Mouse (Mus musculus): ENCODE results near the gene Epb41l4b. TPM values are rescaled to one million over a fixed set of nuclear protein-coding genes. Genes with fewer than 3 reads are reported as not detected.

Gene Epb41l4b
- polyA plus RNA-seq, 1 experiment from 2014 or later = 3.1 TPM

DNA sequence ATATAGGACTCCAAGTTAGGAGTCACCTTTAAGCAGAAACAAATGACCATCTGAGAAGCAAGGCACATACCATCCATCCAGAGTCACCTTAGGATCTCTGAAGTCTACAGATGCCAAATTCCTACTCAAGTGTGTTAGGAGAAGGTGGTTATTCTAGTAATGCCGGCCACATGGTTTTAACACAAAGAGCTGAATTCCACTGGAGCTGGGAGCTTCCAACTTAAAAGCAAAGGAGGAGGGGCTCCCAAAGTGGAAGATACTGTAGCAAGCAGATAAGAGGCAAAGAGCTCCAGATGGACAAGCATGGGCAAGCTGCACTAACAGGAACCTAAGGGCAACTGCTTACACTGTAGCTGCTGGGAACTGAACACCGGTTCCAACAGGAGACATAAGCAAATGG lies 76.3 kb downstream of the Epb41l4b start:
- Histone ChIP-seq H3K36me3 (ENCODE audit: control insufficient read depth, insufficient read depth, low read length) (0 out of 2 replicates have a peak, but pooled peaks cover 2% of the 10 kb centered on the region), H3K27me3 (ENCODE audit: control insufficient read depth, insufficient read depth, low read depth, low read length) (no peaks in the 10 kb centered on the region), H3K4me2 (ENCODE audit: low read length) (no peak overlapping the region), H3K4me3 (ENCODE audit: low read depth, low read length) (no peak overlapping the region), H3K27ac (ENCODE audit: low read length) (no peak overlapping the region), H3K9me3 (replicated peaks; ENCODE audit: control insufficient read depth, low read length, poor library complexity, severe bottlenecking) (no peaks in the 10 kb centered on the region), H3K9ac (ENCODE audit: low read depth, low read length) (no peak overlapping the region), H3K4me1 (ENCODE audit: control insufficient read depth, insufficient read depth, low read length) (no peaks in the 10 kb centered on the region)
- no peak for ATAC-seq
- WGBS = 96% methylated on average over 2 of the region's 2 CpGs

DNA sequence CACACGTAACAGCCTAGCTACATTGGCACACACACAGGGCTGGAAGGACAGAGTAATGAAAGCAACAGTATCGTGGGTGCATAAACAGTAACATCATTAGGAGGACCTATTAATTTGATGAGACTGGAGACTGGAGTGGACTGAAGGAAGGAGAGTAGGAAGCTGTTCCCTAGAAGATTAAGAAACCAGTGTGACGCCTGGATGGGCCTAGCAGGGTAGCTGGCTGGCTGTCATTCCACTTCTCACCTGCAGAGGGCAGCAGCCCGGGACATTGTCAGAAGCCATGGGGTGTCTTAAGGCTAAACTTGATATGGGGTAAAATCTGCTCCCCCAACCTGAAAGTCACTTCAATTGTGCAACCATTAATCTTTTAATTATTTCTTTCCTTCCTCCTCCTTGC lies 78.0 kb downstream of the Epb41l4b start:
- peak; percentile 57 for ATAC-seq
- Histone ChIP-seq H3K27ac (ENCODE audit: low read length) (no peak overlapping the region), H3K9me3 (replicated peaks; ENCODE audit: control insufficient read depth, low read length, poor library complexity, severe bottlenecking) (no peaks in the 10 kb centered on the region), H3K9ac (ENCODE audit: low read depth, low read length) (no peak overlapping the region), H3K36me3 (ENCODE audit: control insufficient read depth, insufficient read depth, low read length) (no peaks in the 10 kb centered on the region), H3K4me2 (ENCODE audit: low read length) (no peak overlapping the region), H3K4me3 (ENCODE audit: low read depth, low read length) (no peak overlapping the region), H3K4me1 (ENCODE audit: control insufficient read depth, insufficient read depth, low read length) (no peaks in the 10 kb centered on the region), H3K27me3 (ENCODE audit: control insufficient read depth, insufficient read depth, low read depth, low read length) (no peaks in the 10 kb centered on the region)
- 31% methylated on average over 4 of the region's 4 CpGs for WGBS

DNA sequence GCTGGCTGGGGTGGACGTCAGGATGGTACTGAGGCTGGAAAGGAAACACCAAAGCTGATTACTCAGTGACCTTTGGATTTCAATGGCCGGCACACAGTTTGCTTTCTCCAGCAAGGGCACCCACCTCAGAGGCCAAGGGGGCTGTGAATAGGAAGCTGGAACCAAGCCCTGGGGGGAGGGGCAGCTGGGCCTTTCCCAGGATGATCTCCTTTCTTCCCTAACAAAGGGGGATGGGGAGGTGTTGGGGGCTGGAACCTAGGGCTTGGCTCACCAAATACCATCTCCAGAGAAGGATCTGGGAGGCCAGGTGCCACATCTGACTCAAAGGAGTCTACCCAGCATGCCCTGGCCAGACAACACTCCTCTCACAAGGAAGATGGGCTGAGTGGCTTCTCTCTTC lies 78.4 kb downstream of the Epb41l4b start:
- Histone ChIP-seq H3K27ac (ENCODE audit: low read length) (no peak overlapping the region), H3K9ac (ENCODE audit: low read depth, low read length) (no peak overlapping the region), H3K4me1 (ENCODE audit: control insufficient read depth, insufficient read depth, low read length) (no peaks in the 10 kb centered on the region), H3K4me3 (ENCODE audit: low read depth, low read length) (no peak overlapping the region), H3K27me3 (ENCODE audit: control insufficient read depth, insufficient read depth, low read depth, low read length) (no peaks in the 10 kb centered on the region), H3K4me2 (ENCODE audit: low read length) (no peak overlapping the region), H3K36me3 (ENCODE audit: control insufficient read depth, insufficient read depth, low read length) (no peaks in the 10 kb centered on the region), H3K9me3 (replicated peaks; ENCODE audit: control insufficient read depth, low read length, poor library complexity, severe bottlenecking) (no peaks in the 10 kb centered on the region)
- ATAC-seq = peak; percentile 20; the same call in 1 of the 2 replicates
- WGBS = 6% methylated on average over 2 of the region's 2 CpGs

DNA sequence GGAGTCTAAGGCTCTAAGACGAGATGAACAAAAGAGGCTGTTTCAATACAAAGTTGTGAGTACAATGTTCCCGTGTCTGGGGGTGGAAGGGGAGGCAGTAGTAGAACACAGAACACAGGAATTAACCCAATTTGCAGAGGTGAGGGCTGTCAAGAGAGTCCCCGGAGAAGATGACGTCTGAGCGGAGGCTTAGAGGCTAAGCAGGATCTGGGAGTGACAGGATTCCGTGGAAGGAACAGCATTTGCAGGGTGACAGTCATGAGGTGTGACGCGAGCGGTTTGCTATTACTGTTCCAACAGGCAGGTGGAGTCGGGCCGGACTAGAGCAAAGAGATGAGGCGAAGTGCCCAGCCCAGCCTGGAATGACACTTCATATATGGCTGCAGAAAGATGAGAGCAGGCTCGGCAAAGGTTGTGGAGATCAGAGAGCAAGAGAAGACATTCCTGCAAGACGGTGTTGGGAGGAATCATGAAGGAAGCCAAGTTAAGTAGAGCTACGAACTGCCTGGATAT lies 82.9 kb downstream of the Epb41l4b start:
- no peak overlapping the region for H3K4me3 ChIP-seq (ENCODE audit: low read depth, low read length)
- H3K27me3 ChIP-seq (ENCODE audit: control insufficient read depth, insufficient read depth, low read depth, low read length) = no peaks in the 10 kb centered on the region
- no peaks in the 10 kb centered on the region for H3K36me3 ChIP-seq (ENCODE audit: control insufficient read depth, insufficient read depth, low read length)
- no peak for ATAC-seq
- no peak overlapping the region for H3K27ac ChIP-seq (ENCODE audit: low read length)
- no peaks in the 10 kb centered on the region for H3K9me3 ChIP-seq (replicated peaks; ENCODE audit: control insufficient read depth, low read length, poor library complexity, severe bottlenecking)
- 73% methylated on average over 15 of the region's 15 CpGs for WGBS
- no peak overlapping the region for H3K4me2 ChIP-seq (ENCODE audit: low read length)
- peaks cover 3% of the 10 kb centered on the region; the same call in 1 of the 2 replicates for H3K4me1 ChIP-seq (ENCODE audit: control insufficient read depth, insufficient read depth, low read length)
- no peak overlapping the region for H3K9ac ChIP-seq (ENCODE audit: low read depth, low read length)

DNA sequence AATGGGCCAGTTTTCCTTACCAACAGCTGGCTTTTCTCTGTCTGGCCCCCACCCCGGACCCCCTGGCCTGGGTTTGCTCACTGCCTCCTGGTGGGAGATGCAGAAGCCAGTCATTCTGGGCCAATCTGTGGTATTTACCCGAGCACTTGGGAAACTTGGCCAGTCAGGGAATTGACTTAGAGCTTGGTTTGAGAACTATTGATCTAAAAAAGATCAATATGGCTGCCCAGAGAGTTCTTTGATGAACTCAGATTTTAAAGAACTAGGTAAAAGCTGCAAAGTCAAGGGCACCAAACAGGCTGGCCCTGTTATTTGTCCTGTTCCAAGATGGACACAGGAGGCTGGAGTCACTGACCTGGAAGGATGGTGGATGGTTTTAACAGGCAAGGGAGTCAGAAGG lies 84.6 kb downstream of the Epb41l4b start:
- Histone ChIP-seq H3K27ac (ENCODE audit: low read length) (no peak overlapping the region), H3K9ac (ENCODE audit: low read depth, low read length) (no peak overlapping the region), H3K27me3 (ENCODE audit: control insufficient read depth, insufficient read depth, low read depth, low read length) (no peaks in the 10 kb centered on the region), H3K9me3 (replicated peaks; ENCODE audit: control insufficient read depth, low read length, poor library complexity, severe bottlenecking) (no peaks in the 10 kb centered on the region), H3K4me3 (ENCODE audit: low read depth, low read length) (no peak overlapping the region), H3K36me3 (ENCODE audit: control insufficient read depth, insufficient read depth, low read length) (no peaks in the 10 kb centered on the region), H3K4me2 (ENCODE audit: low read length) (no peak overlapping the region), H3K4me1 (ENCODE audit: control insufficient read depth, insufficient read depth, low read length) (peaks cover 3% of the 10 kb centered on the region; the same call in 1 of the 2 replicates)
- ATAC-seq = no peak
- 81% methylated on average over 2 of the region's 2 CpGs for WGBS

DNA sequence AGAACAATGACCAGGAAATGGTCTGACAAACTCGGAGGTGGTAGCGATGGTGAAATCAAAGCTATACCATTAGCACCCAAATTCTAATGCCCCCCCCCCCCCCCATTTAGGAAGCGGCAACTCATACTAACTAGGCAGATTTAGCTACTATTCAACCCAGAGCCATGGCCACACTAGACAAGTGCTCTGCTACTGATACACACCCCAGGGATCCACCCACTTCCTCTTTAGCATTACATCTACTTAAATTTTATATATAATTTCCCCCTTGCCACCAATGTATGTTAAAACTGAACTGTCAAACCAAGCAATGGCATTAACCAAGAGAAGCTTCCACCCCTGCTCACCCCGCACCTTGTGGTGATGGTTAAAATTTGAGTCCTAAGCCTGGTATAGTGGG lies 85.6 kb downstream of the Epb41l4b start:
- Histone ChIP-seq H3K4me2 (ENCODE audit: low read length) (no peak overlapping the region), H3K4me3 (ENCODE audit: low read depth, low read length) (no peak overlapping the region), H3K9ac (ENCODE audit: low read depth, low read length) (no peak overlapping the region), H3K9me3 (replicated peaks; ENCODE audit: control insufficient read depth, low read length, poor library complexity, severe bottlenecking) (no peaks in the 10 kb centered on the region), H3K4me1 (ENCODE audit: control insufficient read depth, insufficient read depth, low read length) (peaks cover 3% of the 10 kb centered on the region; the same call in 1 of the 2 replicates), H3K27ac (ENCODE audit: low read length) (no peak overlapping the region), H3K36me3 (ENCODE audit: control insufficient read depth, insufficient read depth, low read length) (no peaks in the 10 kb centered on the region), H3K27me3 (ENCODE audit: control insufficient read depth, insufficient read depth, low read depth, low read length) (no peaks in the 10 kb centered on the region)
- no peak for ATAC-seq
- 94% methylated on average over 4 of the region's 4 CpGs for WGBS

DNA sequence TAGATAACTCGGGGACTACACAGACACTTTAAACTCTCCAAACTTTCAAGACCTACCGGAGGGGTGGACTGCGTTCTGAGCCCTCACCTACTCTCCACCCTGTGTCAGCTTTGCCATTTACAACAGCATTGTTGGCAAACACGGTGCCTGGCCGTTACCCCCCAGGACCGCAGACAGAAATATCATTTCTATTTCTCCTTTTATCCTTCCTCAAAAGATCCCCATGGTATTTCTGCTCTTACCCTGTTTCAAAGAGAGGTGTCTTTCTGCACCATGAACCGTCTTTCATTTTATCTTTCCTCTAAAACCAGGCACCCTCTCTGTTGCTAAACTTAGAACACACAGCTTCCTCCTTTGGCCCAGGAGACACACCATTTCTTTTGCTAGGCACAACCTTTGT lies 87.6 kb downstream of the Epb41l4b start:
- ATAC-seq = peak; percentile 22; the same call in 1 of the 2 replicates
- no peak overlapping the region for H3K9ac ChIP-seq (ENCODE audit: low read depth, low read length)
- H3K9me3 ChIP-seq (replicated peaks; ENCODE audit: control insufficient read depth, low read length, poor library complexity, severe bottlenecking) = no peaks in the 10 kb centered on the region

DNA sequence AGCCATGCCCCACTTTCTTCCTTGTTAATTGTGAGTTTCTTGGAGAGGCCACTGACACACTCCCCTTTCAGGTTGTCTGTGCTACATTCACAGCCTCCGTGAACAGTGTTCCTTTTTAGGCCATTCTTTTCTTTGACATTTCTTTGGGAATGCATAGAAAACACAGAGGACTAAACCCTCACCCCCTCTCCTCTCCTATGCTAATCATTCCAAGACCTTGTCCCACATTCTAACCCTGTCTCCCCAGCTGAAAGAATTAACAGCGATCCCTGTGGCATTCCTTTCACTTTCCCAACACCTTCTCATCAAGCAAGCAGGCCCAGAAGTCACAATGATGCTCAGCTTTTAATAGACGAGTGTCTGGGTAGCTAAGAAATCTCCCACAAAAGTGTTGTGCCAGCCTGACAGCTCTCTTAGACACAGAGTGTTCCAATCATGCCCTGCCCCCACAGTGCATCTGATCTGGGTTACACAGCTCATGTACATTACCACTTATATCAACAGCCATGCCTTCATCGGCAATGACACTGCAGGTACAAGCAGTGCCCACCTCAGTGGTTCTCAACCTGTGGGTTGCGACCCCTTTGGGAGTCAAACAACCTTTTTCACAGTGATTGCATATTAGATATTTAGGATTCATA lies 93.8 kb downstream of the Epb41l4b start:
- Histone ChIP-seq H3K4me2 (ENCODE audit: low read length) (no peak overlapping the region), H3K27ac (ENCODE audit: low read length) (no peak overlapping the region), H3K4me3 (ENCODE audit: low read depth, low read length) (no peak overlapping the region), H3K27me3 (ENCODE audit: control insufficient read depth, insufficient read depth, low read depth, low read length) (no peaks in the 10 kb centered on the region), H3K36me3 (ENCODE audit: control insufficient read depth, insufficient read depth, low read length) (no peaks in the 10 kb centered on the region), H3K4me1 (ENCODE audit: control insufficient read depth, insufficient read depth, low read length) (no peaks in the 10 kb centered on the region), H3K9ac (ENCODE audit: low read depth, low read length) (no peak overlapping the region), H3K9me3 (replicated peaks; ENCODE audit: control insufficient read depth, low read length, poor library complexity, severe bottlenecking) (no peaks in the 10 kb centered on the region)
- 40% methylated on average over 5 of the region's 5 CpGs for WGBS
- no peak for ATAC-seq

More for the DNA sequence above, 87.6 kb downstream of the Epb41l4b start:
- Histone ChIP-seq H3K27me3 (ENCODE audit: control insufficient read depth, insufficient read depth, low read depth, low read length) (no peaks in the 10 kb centered on the region), H3K4me2 (ENCODE audit: low read length) (no peak overlapping the region), H3K27ac (ENCODE audit: low read length) (no peak overlapping the region), H3K4me3 (ENCODE audit: low read depth, low read length) (no peak overlapping the region), H3K4me1 (ENCODE audit: control insufficient read depth, insufficient read depth, low read length) (peaks cover 3% of the 10 kb centered on the region; the same call in 1 of the 2 replicates), H3K36me3 (ENCODE audit: control insufficient read depth, insufficient read depth, low read length) (no peaks in the 10 kb centered on the region)
- 73% methylated on average over 7 of the region's 7 CpGs for WGBS

DNA sequence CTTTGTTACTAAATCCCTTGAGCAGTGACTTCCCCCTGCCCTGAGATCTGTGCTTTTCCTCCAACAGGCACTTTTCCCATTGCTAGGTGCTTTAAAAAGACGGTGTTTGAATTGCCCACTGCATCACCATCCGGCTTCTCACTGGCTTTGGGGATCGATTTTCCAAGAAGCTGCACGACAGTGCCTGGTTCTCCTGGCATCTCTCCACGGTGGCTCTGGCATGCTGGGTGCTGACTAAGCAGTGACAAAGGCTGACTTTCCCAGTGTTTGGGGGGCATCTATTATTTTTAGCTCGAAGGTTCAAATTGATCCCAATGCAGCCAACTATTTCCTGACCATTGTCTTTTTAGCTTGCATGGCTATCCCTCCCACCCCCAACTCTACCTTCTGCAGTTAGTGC lies 94.7 kb downstream of the Epb41l4b start:
- Histone ChIP-seq H3K9me3 (replicated peaks; ENCODE audit: control insufficient read depth, low read length, poor library complexity, severe bottlenecking) (no peaks in the 10 kb centered on the region), H3K4me2 (ENCODE audit: low read length) (no peak overlapping the region), H3K4me3 (ENCODE audit: low read depth, low read length) (no peak overlapping the region), H3K9ac (ENCODE audit: low read depth, low read length) (no peak overlapping the region), H3K27me3 (ENCODE audit: control insufficient read depth, insufficient read depth, low read depth, low read length) (no peaks in the 10 kb centered on the region), H3K4me1 (ENCODE audit: control insufficient read depth, insufficient read depth, low read length) (no peaks in the 10 kb centered on the region), H3K36me3 (ENCODE audit: control insufficient read depth, insufficient read depth, low read length) (no peaks in the 10 kb centered on the region), H3K27ac (ENCODE audit: low read length) (no peak overlapping the region)
- 48% methylated on average over 6 of the region's 6 CpGs for WGBS
- ATAC-seq = no peak
